In the genomic region with DNA sequence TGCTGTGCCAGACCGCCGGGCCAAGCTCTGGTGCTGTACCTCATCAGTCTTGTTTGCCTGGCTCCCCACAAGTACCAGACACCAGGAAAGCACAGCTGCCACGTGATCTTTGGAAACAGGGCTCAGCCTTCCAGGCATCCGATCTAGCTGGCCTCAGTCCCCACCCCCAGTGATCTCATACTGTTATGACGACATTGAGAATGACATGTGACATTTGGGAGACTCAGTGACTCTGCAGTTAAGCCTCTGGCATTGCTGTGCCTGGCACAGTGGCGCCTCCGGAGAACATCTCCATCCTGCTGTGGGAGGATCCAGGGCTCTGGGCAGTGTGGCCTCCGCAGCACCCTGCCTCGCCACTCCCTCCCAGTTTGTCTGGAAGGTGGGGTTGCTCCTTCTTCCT, we compare ENCODE assay signal across 10 mouse cellular contexts. TPM values are rescaled to one million over a fixed set of nuclear protein-coding genes. Genes with fewer than 3 reads are reported as not detected.
DNase-seq lines count a peak whose midpoint lies in the region; ATAC-seq lines count a peak whose summit lies in the region.
"Had no signal": no experiment of that assay in that cellular context is flagged by ENCODE, and none has a peak within 500 bp of the region (broad histone marks: within the 10 kb centered on the region; RNA-seq: fewer than 3 reads in every experiment).

No protein-coding gene starts in this region.

- no peak overlapping the region for H3K27ac ChIP-seq in hindbrain, embryonic 12.5 days
- H3K27ac ChIP-seq in hindbrain, embryonic 16.5 days (ENCODE audit: low read depth, low read length), result no peak overlapping the region
- H3K27ac ChIP-seq: liver, embryonic 14.5 days had no signal

- no peaks in the 10 kb centered on the region for H3K9me3 ChIP-seq in hindbrain, embryonic 12.5 days (replicated peaks)
- no peaks in the 10 kb centered on the region for H3K9me3 ChIP-seq in hindbrain, embryonic 16.5 days (ENCODE audit: control insufficient read depth, low read length)

- peak; percentile 72 for DNase-seq in 416B (ENCODE audit: low read depth)
- DNase-seq in adrenal gland, postnatal 14 days, result peak; percentile 72
- DNase-seq in lung, postnatal 36 days, result peak; percentile 61
- no peak for DNase-seq in urinary bladder, postnatal 10 days (ENCODE audit: low spot score)
- no peak for DNase-seq in layer of hippocampus, adult 9-10 months (ENCODE audit: low spot score)

- no peak overlapping the region for H3K4me3 ChIP-seq in hindbrain, embryonic 12.5 days
- no peak overlapping the region for H3K4me3 ChIP-seq in hindbrain, embryonic 16.5 days (ENCODE audit: low read length)

- ATAC-seq in hindbrain, embryonic 12.5 days (ENCODE audit: low FRiP score), result 0 out of 2 replicates have a peak, but pooled peaks have one; percentile 32
- no peak for ATAC-seq in hindbrain, embryonic 16.5 days

- H3K4me1 ChIP-seq in hindbrain, embryonic 12.5 days, result 0 out of 2 replicates have a peak, but pooled peaks cover 3% of the 10 kb centered on the region
- no peaks in the 10 kb centered on the region for H3K4me1 ChIP-seq in hindbrain, embryonic 16.5 days (ENCODE audit: control insufficient read depth, insufficient read depth, low read depth, low read length)

- no peak overlapping the region for H3K9ac ChIP-seq in hindbrain, embryonic 12.5 days
- H3K9ac ChIP-seq in hindbrain, embryonic 16.5 days (ENCODE audit: low read depth, low read length), result no peak overlapping the region
- H3K9ac ChIP-seq: liver, embryonic 14.5 days had no signal

- no peaks in the 10 kb centered on the region for H3K36me3 ChIP-seq in hindbrain, embryonic 12.5 days
- no peaks in the 10 kb centered on the region for H3K36me3 ChIP-seq in hindbrain, embryonic 16.5 days (ENCODE audit: control insufficient read depth, insufficient read depth, low read length)

- H3K27me3 ChIP-seq in hindbrain, embryonic 12.5 days, result peaks cover 2% of the 10 kb centered on the region; the same call in 1 of the 2 replicates
- H3K27me3 ChIP-seq in hindbrain, embryonic 16.5 days (replicated peaks; ENCODE audit: control insufficient read depth, insufficient read depth, low read length), result no peaks in the 10 kb centered on the region

- no peak overlapping the region for H3K4me2 ChIP-seq in hindbrain, embryonic 12.5 days (replicated peaks)
- no peak overlapping the region for H3K4me2 ChIP-seq in hindbrain, embryonic 16.5 days (ENCODE audit: low read length)

- WGBS in hindbrain, embryonic 12.5 days, result 66% methylated on average over 9 of the region's 9 CpGs
- WGBS in hindbrain, embryonic 16.5 days, result 53% methylated on average over 9 of the region's 9 CpGs

RNA-seq across cellular contexts. Expression of a gene that starts 9.3 kb away (rescaled TPM):
- polyA plus RNA-seq in hindbrain, embryonic 12.5 days (2016; fragmentation: Nextera tagmentation; extraction: Ambion mirVana), result 1.1 and 2.1 TPM in 2 replicates
- 0.70 and 1.2 TPM in 2 replicates for polyA plus RNA-seq in hindbrain, embryonic 16.5 days (2015; fragmentation: Nextera tagmentation; extraction: Ambion mirVana)
- total RNA-seq in adrenal gland, postnatal 14 days (2021), result 26.6 and 36.9 TPM in 2 replicates

RNA-seq across cellular contexts. Expression of a gene that starts 20.0 kb away (rescaled TPM):
- 1.1 and 1.7 TPM in 2 replicates for polyA plus RNA-seq in hindbrain, embryonic 12.5 days (2016; fragmentation: Nextera tagmentation; extraction: Ambion mirVana)
- polyA plus RNA-seq in hindbrain, embryonic 16.5 days (2015; fragmentation: Nextera tagmentation; extraction: Ambion mirVana), result 19.3 and 22.9 TPM in 2 replicates
- 0.59 TPM in 1 of 2 replicates, not detected in the other for total RNA-seq in adrenal gland, postnatal 14 days (2021)
- polyA plus RNA-seq: heart, postnatal 0 days; liver, embryonic 14.5 days had no signal

RNA-seq across cellular contexts. Expression of a gene that starts 29.3 kb away (rescaled TPM):
- not detected in 2 replicates for polyA plus RNA-seq in hindbrain, embryonic 12.5 days (2016; fragmentation: Nextera tagmentation; extraction: Ambion mirVana)
- 1.4 and 2.0 TPM in 2 replicates for polyA plus RNA-seq in hindbrain, embryonic 16.5 days (2015; fragmentation: Nextera tagmentation; extraction: Ambion mirVana)
- 0.33 and 0.38 TPM in 2 replicates for total RNA-seq in adrenal gland, postnatal 14 days (2021)
- total RNA-seq: layer of hippocampus, adult 18-20 months had no signal
- polyA plus RNA-seq: heart, postnatal 0 days had no signal

RNA-seq across cellular contexts. Expression of a gene that starts 35.2 kb away (rescaled TPM):
- 1.0 and 1.3 TPM in 2 replicates for polyA plus RNA-seq in hindbrain, embryonic 12.5 days (2016; fragmentation: Nextera tagmentation; extraction: Ambion mirVana)
- 0.34 and 0.41 TPM in 2 replicates for polyA plus RNA-seq in hindbrain, embryonic 16.5 days (2015; fragmentation: Nextera tagmentation; extraction: Ambion mirVana)
- 1.4 TPM in 1 of 2 replicates, not detected in the other for total RNA-seq in adrenal gland, postnatal 14 days (2021)
- total RNA-seq: layer of hippocampus, adult 18-20 months had no signal

RNA-seq across cellular contexts. Expression of a gene that starts 55.9 kb away (rescaled TPM):
- not detected in 2 replicates for polyA plus RNA-seq in hindbrain, embryonic 12.5 days (2016; fragmentation: Nextera tagmentation; extraction: Ambion mirVana)
- polyA plus RNA-seq in hindbrain, embryonic 16.5 days (2015; fragmentation: Nextera tagmentation; extraction: Ambion mirVana), result not detected in 2 replicates
- not detected in 2 replicates for total RNA-seq in adrenal gland, postnatal 14 days (2021)
- total RNA-seq: layer of hippocampus, adult 18-20 months had no signal
- polyA plus RNA-seq: heart, postnatal 0 days had no signal

Comparison
In these comparisons a context has a peak if more than half of its experiments do, and no peak if none do; other contexts are left out.
1. DNase-seq: peak in 416B (single experiment), adrenal gland, postnatal 14 days (single experiment) and lung, postnatal 36 days (single experiment); none in urinary bladder, postnatal 10 days (single experiment) and layer of hippocampus, adult 9-10 months (single experiment).